Mouse (Mus musculus): ENCODE data around the gene Gm9.
"Not testable (repeated sequence)": the region's sequence is repeated elsewhere in the genome, so short reads cannot be mapped to it uniquely, and the experiment has no call there.

Gene Gm9

DNA sequence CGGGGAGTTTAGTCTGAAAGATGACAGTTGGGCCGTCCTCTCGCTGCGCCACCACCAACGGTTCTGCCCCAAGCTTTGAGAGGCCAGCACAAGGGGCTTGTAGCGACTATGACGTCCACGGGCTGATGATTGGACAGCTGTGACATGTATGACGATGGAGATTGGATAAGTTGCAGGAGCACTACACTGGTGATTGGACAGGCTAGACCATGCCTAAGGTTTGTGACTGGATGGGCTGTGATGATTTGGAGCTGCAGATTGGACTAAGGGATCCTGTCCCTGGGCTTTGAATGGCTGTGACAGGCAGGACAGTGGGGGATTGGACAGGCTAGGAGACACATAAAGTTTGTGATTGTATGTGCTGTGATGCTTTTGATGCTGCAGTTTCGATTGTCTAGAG, at the start of gene Gm9:
Gene Gm9, minus strand, starts transcription at position 101 of the 400 bp plus-strand sequence.
- DNase-seq (ENCODE audit: low spot score): no peak

DNA sequence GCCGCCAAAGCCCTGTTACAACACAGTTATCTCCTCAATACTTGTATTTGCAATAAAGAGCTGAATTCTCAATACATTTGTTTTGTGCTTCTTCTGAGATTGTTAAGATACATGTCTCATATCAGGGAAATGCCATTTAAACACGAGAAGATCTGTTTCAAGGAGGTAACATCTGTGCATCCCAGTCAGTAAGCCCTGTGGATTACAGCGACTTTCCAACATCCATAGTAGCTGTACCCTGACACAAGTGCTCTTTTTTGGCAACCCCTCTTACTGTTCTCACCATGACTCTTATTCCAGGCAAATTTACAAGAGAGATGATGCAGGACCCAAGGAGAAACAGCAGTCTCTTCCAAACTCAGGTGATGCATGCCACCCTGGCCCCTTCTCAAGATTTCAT, 38.8 kb upstream of the Gm9 start, which contains the start of gene Rhox3a:
Gene Rhox3a, plus strand, starts transcription at position 301 of the 400 bp plus-strand sequence.
- DNase-seq (ENCODE audit: low spot score): not testable (repeated sequence)

- DNase-seq (ENCODE audit: low spot score): not testable (repeated sequence)
Measured at GRCm38 (mm10) chrX:37244676-37245075, 33.8 kb upstream of the Gm9 start, which contains the start of gene Rhox2a. Gene Rhox2a (plus strand): TSS chrX:37244976.

DNA sequence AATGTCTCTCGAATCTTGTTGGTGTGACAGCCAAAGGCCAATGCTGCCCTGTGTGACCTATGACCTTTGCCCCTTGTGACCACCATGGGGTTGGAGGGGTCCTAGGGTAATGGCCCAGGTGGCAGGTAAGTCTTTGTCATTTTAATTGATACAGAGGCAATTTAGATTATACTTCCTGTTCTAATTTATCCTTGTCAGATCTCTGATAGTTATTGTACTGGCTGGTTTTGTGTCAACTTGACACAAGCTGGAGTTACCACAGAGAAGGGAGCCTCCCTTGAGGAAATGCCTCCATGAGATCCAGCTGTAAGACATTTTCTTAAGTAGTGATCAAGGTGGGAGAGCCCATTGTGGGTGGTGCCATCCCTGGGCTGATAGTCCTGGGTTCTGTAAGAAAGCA, 11.3 kb upstream of the Gm9 start, which contains the start of gene Rhox1:
Gene Rhox1, minus strand, starts transcription at position 101 of the 400 bp plus-strand sequence.
- not testable (repeated sequence) for DNase-seq (ENCODE audit: low spot score)

GRCm38 (mm10) chrX:37198676-37199075, 12.2 kb downstream of the Gm9 start:
- DNase-seq (ENCODE audit: low spot score): no peak

GRCm38 (mm10) chrX:37191744-37192379, 19.0 kb downstream of the Gm9 start:
- peak; percentile 13 for DNase-seq (ENCODE audit: low spot score)

DNA sequence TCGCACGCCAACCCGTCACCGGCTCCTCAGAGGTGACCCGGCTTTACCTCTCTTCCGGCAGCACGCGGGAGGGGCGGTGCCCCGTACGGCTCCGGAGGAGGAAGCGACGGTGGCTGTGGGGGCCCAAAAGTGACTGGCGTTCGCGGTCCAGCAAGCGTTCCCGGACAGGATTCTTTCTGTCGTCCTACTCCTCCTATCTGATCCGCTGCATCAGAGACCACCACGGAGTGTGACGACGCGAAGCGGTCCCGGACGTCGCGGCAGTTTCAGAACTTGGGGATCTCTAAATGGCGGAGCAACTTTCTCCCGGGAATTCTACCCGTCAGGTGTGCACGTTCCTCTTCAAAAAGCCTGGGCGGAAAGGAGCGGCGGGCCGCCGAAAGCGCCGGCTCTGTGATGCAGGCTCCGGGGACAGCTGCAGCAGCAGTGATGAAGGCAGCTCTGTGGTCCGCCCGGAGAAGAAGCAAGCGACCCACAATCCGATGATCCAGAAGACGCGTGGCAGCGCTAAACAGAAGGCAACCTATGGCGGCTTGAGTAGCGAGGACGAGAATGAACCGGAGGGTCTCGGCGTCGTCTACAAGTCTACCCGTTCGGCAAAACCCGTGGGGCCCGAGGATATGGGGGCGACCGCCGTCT, 19.6 kb downstream of the Gm9 start, which contains the start of the genes Ndufa1 and Rnf113a1:
Gene Ndufa1, minus strand, starts transcription at position 59 of the 639 bp plus-strand sequence.
Gene Rnf113a1, plus strand, starts transcription at position 141 of the 639 bp plus-strand sequence.
- DNase-seq (ENCODE audit: low spot score): peak; percentile 86

DNA sequence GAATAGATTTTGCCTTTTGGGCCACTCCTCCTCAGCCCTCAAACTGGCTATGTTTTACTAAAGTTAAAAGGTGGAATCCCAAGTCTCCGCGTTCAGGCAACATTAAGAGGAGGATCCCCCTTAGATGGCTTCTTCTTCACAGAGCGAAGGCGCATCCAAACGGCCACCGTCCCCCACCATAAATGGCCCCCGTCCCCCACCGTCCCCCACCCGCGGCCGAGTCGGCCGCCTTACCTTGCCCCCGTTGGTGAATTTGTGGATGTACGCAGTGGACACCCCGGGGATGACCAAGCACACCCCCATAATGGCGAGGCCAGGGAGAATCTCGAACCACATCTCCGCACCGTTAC, 20.1 kb downstream of the Gm9 start:
- no peak for DNase-seq (ENCODE audit: low spot score)

DNA sequence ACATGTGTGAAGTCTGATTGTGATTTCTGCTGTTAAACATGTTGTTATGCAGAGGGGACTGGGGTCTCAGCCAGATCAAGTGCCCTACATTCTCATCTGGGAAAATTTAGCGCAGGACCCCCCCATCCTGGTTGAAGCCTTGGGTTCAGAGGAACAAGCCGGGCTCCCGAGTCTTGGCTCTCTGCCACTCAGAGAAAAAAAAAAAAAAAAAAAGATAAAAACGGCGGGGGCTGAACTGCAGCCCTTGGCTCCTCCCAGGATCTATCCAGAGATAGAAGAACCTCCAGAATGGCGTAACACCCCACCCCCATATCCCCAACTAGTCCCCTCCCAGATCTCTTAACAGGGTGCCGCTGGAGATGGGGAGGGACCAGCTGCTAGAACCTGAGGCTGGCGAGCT, 26.4 kb downstream of the Gm9 start:
- not testable (repeated sequence) for DNase-seq (ENCODE audit: low spot score)

DNA sequence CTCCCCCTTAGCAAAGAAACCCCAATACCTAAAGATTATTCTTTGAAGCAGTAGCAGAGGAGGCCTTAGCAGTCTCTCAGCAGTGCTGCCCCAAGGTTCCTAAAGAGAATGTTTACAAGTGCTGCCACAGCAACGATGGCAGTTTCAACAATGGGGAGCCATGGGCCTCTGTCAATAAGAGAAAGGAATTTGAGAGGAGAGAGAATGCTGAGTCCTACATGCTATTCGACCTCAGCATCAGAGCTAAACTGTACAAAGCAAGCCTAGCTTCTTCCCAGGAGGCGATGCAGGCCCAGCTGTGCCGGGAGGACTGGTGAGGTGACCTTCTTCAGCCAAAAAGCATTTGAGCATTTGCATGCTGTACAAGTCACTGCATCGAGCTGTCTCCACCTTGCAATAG, 42.1 kb downstream of the Gm9 start, which contains the start of gene Akap14:
Gene Akap14, minus strand, starts transcription at position 101 of the 400 bp plus-strand sequence.
- peak; percentile 9 for DNase-seq (ENCODE audit: low spot score)

GRCm38 (mm10) chrX:37167085-37167484, 43.8 kb downstream of the Gm9 start:
- peak; percentile 74 for DNase-seq (ENCODE audit: low spot score)

GRCm38 (mm10) chrX:37163115-37163514, 47.7 kb downstream of the Gm9 start:
- DNase-seq (ENCODE audit: low spot score): no peak

DNA sequence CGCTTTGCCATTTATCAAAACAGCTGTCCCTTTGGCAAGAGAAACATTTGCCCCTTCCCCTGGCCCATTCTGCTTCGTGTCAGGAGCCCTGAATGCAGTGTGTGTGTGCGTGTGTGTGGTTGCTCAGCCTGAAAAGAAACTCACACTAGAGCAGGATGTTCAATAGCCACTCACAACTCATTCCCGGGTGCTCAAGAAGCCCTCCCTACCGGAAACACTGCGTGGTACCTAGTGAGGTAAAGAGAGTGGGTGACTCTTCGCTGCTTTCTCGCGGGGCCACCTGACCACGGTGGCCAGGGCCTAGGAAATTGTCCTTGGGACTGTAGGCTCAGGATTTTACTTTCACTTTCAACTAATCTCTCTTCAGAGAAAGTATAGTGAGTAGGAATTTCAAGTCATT, 49.7 kb downstream of the Gm9 start:
- no peak for DNase-seq (ENCODE audit: low spot score)
